26 mouse cellular contexts compared by ENCODE assay signal in genomic region chr13:55737885-55738284, GRCm38 (mm10). TPM values are rescaled to one million over a fixed set of nuclear protein-coding genes. Genes with fewer than 3 reads are reported as not detected.
"Had no signal": no experiment of that assay in that cellular context is flagged by ENCODE, and none has a peak within 500 bp of the region (broad histone marks: within the 10 kb centered on the region; RNA-seq: fewer than 3 reads in every experiment).

No protein-coding gene starts in this region.

- H3K9ac ChIP-seq: liver, embryonic 15.5 days; liver, postnatal 0 days; lung, embryonic 15.5 days; midbrain, embryonic 13.5 days; midbrain, embryonic 15.5 days; neural tube, embryonic 13.5 days; neural tube, embryonic 15.5 days had no signal

- DNase-seq: liver, postnatal 0 days; lung, adult 2 months; lung, postnatal 14 days; lung, postnatal 36 days; retina, postnatal 1 day; right cerebral cortex, adult 18-20 months; right cerebral cortex, postnatal 25 days; right cerebral cortex, postnatal 4 days; spleen, adult 18-20 months; thymus, adult 18-20 months; thymus, postnatal 14 days; thymus, postnatal 36 days had no signal

- H3K27ac ChIP-seq: liver, embryonic 15.5 days; lung, embryonic 15.5 days; macrophage; midbrain, embryonic 13.5 days; midbrain, embryonic 15.5 days; neural tube, embryonic 13.5 days; neural tube, embryonic 15.5 days had no signal

- H3K9me3 ChIP-seq: liver, embryonic 15.5 days; lung, embryonic 15.5 days; midbrain, embryonic 13.5 days; midbrain, embryonic 15.5 days; neural tube, embryonic 13.5 days; neural tube, embryonic 15.5 days had no signal

- ATAC-seq: liver, postnatal 0 days; lung, postnatal 0 days; midbrain, embryonic 13.5 days; midbrain, embryonic 15.5 days had no signal

- H3K27me3 ChIP-seq: liver, embryonic 15.5 days; lung, embryonic 15.5 days; megakaryocyte, embryonic 14.5 days; midbrain, embryonic 13.5 days; midbrain, embryonic 15.5 days; neural tube, embryonic 13.5 days; neural tube, embryonic 15.5 days had no signal

- H3K4me2 ChIP-seq: liver, embryonic 15.5 days; lung, embryonic 15.5 days; midbrain, embryonic 13.5 days; midbrain, embryonic 15.5 days; neural tube, embryonic 13.5 days; neural tube, embryonic 15.5 days had no signal

- H3K36me3 ChIP-seq: liver, embryonic 15.5 days; lung, embryonic 15.5 days; midbrain, embryonic 13.5 days; midbrain, embryonic 15.5 days; neural tube, embryonic 13.5 days; neural tube, embryonic 15.5 days had no signal

- H3K4me3 ChIP-seq: liver, embryonic 15.5 days; lung, embryonic 15.5 days; megakaryocyte, embryonic 14.5 days; midbrain, embryonic 13.5 days; midbrain, embryonic 15.5 days; neural tube, embryonic 13.5 days; neural tube, embryonic 15.5 days had no signal

- H3K4me1 ChIP-seq: liver, embryonic 15.5 days; lung, embryonic 15.5 days; midbrain, embryonic 15.5 days had no signal

RNA-seq across cellular contexts. Expression of gene Catsper3, which starts 46.5 kb away (rescaled TPM):
- total RNA-seq: megakaryocyte progenitor cell, adult 5-6 weeks; midbrain, postnatal 0 days; monocyte, adult 5-6 weeks had no signal
- polyA plus RNA-seq: liver, embryonic 15.5 days; lung, embryonic 15.5 days; macrophage; neural tube, embryonic 11.5 days; neural tube, embryonic 13.5 days; small intestine, adult 2 months had no signal
